Mouse (Mus musculus) lung, embryonic 16.5 days (tissue): ENCODE results near the gene Diexf. TPM values are rescaled to one million over a fixed set of nuclear protein-coding genes. Genes with fewer than 3 reads are reported as not detected.

Experiments used
- ATAC-seq: fragments of 200-750 bp; cut with Nextera tagmentation; 2 replicates; pipeline ENCODE4 v1.8.0; 2017; ENCODE audit warnings: low read depth, mild to moderate bottlenecking, moderate library complexity
- H3K27ac ChIP-seq: fragments of 300-500 bp; sonication (generic); 2 replicates; pipeline ENCODE4 v1.5.1; 2014; ENCODE audit warnings: mild to moderate bottlenecking, control low read depth, low read length
- H3K27me3 ChIP-seq: fragments of 300-500 bp; sonication (generic); 2 replicates; pipeline ENCODE4 v1.6.1; 2014; ENCODE audit warnings: low read depth, low read length, mixed read lengths; ENCODE audit not compliant: control insufficient read depth, insufficient read depth
- H3K36me3 ChIP-seq: fragments of 300-500 bp; sonication (generic); 2 replicates; pipeline ENCODE4 v1.6.1; 2014; ENCODE audit warnings: low read length; ENCODE audit not compliant: control insufficient read depth, insufficient read depth
- H3K4me1 ChIP-seq: fragments of 300-500 bp; sonication (generic); replicated peaks from 2 replicates; pipeline ENCODE4 v1.6.1; 2014; ENCODE audit warnings: low read length, mixed read lengths; ENCODE audit not compliant: control insufficient read depth, insufficient read depth
- H3K4me2 ChIP-seq: fragments of 300-500 bp; sonication (generic); 2 replicates; pipeline ENCODE4 v1.6.1; 2014; ENCODE audit warnings: low read depth, low read length, control low read depth
- H3K4me3 ChIP-seq: fragments of 300-500 bp; sonication (generic); 2 replicates; pipeline ENCODE4 v1.5.1; 2014; ENCODE audit warnings: mild to moderate bottlenecking, low read length, control low read depth
- H3K9ac ChIP-seq: fragments of 300-500 bp; sonication (generic); 2 replicates; pipeline ENCODE4 v1.6.1; 2014; ENCODE audit warnings: low read length, control low read depth
- H3K9me3 ChIP-seq: fragments of 300-500 bp; sonication (generic); 2 replicates; pipeline ENCODE4 v1.6.1; 2016; ENCODE audit warnings: low read length; ENCODE audit not compliant: control insufficient read depth
- WGBS: fragments of 180-500 bp; shearing (Covaris S2); extraction: QIAGEN DNeasy Blood & Tissue Kit; methylation state at CpG from one replicate; pipeline ENCODE4 v1.1.7; 2014; 5-methylcytosine and 5-hydroxymethylcytosine counted together
- polyA plus RNA-seq: library from polyadenylated mRNA; unstranded; fragments of >200 nt; fragmentation: Nextera tagmentation; extraction: Ambion mirVana; gene quantifications from 2 replicates; pipeline ENCODE4 v1.2.1, GENCODE M21; 2015

Diexf gene
- polyA plus RNA-seq, 1 experiment from 2014 or later = 8.8 TPM

- Histone ChIP-seq H3K27me3 (no peaks in the 10 kb centered on the region), H3K27ac (no peak overlapping the region), H3K36me3 (peaks cover 6% of the 10 kb centered on the region), H3K4me2 (peak overlapping the region; percentile 59), H3K4me3 (no peak overlapping the region), H3K4me1 (peaks cover 9% of the 10 kb centered on the region), H3K9ac (no peak overlapping the region), H3K9me3 (no peaks in the 10 kb centered on the region)
- 61% methylated on average over 8 of the region's 8 CpGs for WGBS
- no peak for ATAC-seq
These were observed 767 bp upstream of the Diexf start for GRCm38 (mm10) chr1:193130839-193131238.

- Histone ChIP-seq H3K9me3 (no peaks in the 10 kb centered on the region), H3K4me1 (peaks cover 9% of the 10 kb centered on the region), H3K36me3 (peaks cover 6% of the 10 kb centered on the region), H3K4me2 (peak overlapping the region; percentile 59), H3K27ac (no peak overlapping the region), H3K27me3 (no peaks in the 10 kb centered on the region), H3K9ac (peak overlapping the region; percentile 48), H3K4me3 (peak overlapping the region; percentile 92)
- ATAC-seq = peak; percentile 34; the same call in 1 of the 2 replicates
- WGBS = 24% methylated on average over 11 of the region's 11 CpGs
These were observed 369 bp upstream of the Diexf start for GRCm38 (mm10) chr1:193130456-193130825.

- Histone ChIP-seq H3K4me1 (peaks cover 9% of the 10 kb centered on the region), H3K4me3 (peak overlapping the region; percentile 92), H3K27me3 (no peaks in the 10 kb centered on the region), H3K4me2 (peak overlapping the region; percentile 74), H3K9me3 (no peaks in the 10 kb centered on the region), H3K27ac (no peak overlapping the region), H3K36me3 (peaks cover 6% of the 10 kb centered on the region), H3K9ac (peak overlapping the region; percentile 80)
- no peak for ATAC-seq
- WGBS = 18% methylated on average over 5 of the region's 5 CpGs
These were observed 751 bp downstream of the Diexf start for GRCm38 (mm10) chr1:193129321-193129720.

- Histone ChIP-seq H3K9ac (no peak overlapping the region), H3K36me3 (peaks cover 10% of the 10 kb centered on the region), H3K4me2 (no peak overlapping the region), H3K4me3 (no peak overlapping the region), H3K27me3 (no peaks in the 10 kb centered on the region), H3K27ac (no peak overlapping the region), H3K4me1 (peaks cover 9% of the 10 kb centered on the region), H3K9me3 (no peaks in the 10 kb centered on the region)
- 87% methylated on average over 6 of the region's 6 CpGs for WGBS
- no peak for ATAC-seq
These were observed 2.0 kb downstream of the Diexf start for GRCm38 (mm10) chr1:193128055-193128454.

GRCm38 (mm10) chr1:193125835-193126234 lies 4.2 kb downstream of the Diexf start:
- Histone ChIP-seq H3K4me1 (peaks cover 8% of the 10 kb centered on the region), H3K27ac (no peak overlapping the region), H3K4me2 (no peak overlapping the region), H3K9ac (no peak overlapping the region), H3K27me3 (no peaks in the 10 kb centered on the region), H3K36me3 (peaks cover 24% of the 10 kb centered on the region), H3K9me3 (no peaks in the 10 kb centered on the region), H3K4me3 (no peak overlapping the region)
- WGBS = 67% methylated on average over 4 of the region's 4 CpGs
- no peak for ATAC-seq

GRCm38 (mm10) chr1:193123290-193123689 lies 6.8 kb downstream of the Diexf start:
- 93% methylated on average over 6 of the region's 6 CpGs for WGBS
- Histone ChIP-seq H3K4me2 (no peak overlapping the region), H3K9me3 (no peaks in the 10 kb centered on the region), H3K27ac (no peak overlapping the region), H3K4me1 (no peaks in the 10 kb centered on the region), H3K36me3 (peaks cover 44% of the 10 kb centered on the region), H3K9ac (no peak overlapping the region), H3K4me3 (no peak overlapping the region), H3K27me3 (no peaks in the 10 kb centered on the region)
- no peak for ATAC-seq

- Histone ChIP-seq H3K27me3 (no peaks in the 10 kb centered on the region), H3K4me1 (no peaks in the 10 kb centered on the region), H3K36me3 (peaks cover 48% of the 10 kb centered on the region), H3K9me3 (no peaks in the 10 kb centered on the region), H3K4me3 (no peak overlapping the region), H3K4me2 (no peak overlapping the region), H3K9ac (no peak overlapping the region), H3K27ac (no peak overlapping the region)
- ATAC-seq = no peak
- WGBS = 89% methylated on average over 7 of the region's 7 CpGs
These were observed 7.3 kb downstream of the Diexf start for GRCm38 (mm10) chr1:193122793-193123192.

- ATAC-seq = no peak
- H3K27ac ChIP-seq = no peak overlapping the region
- H3K27me3 ChIP-seq = no peaks in the 10 kb centered on the region
- H3K36me3 ChIP-seq = peaks cover 68% of the 10 kb centered on the region
- 91% methylated on average over 9 of the region's 9 CpGs for WGBS
- no peaks in the 10 kb centered on the region for H3K4me1 ChIP-seq
- no peak overlapping the region for H3K4me2 ChIP-seq
- no peak overlapping the region for H3K9ac ChIP-seq
- no peaks in the 10 kb centered on the region for H3K9me3 ChIP-seq
- H3K4me3 ChIP-seq = no peak overlapping the region
These were observed 18.0 kb downstream of the Diexf start for GRCm38 (mm10) chr1:193112093-193112492.

- Histone ChIP-seq H3K4me3 (no peak overlapping the region), H3K9ac (no peak overlapping the region), H3K36me3 (peaks cover 14% of the 10 kb centered on the region; the same call in 1 of the 2 replicates), H3K4me2 (no peak overlapping the region), H3K4me1 (no peaks in the 10 kb centered on the region), H3K9me3 (no peaks in the 10 kb centered on the region), H3K27me3 (no peaks in the 10 kb centered on the region), H3K27ac (no peak overlapping the region)
- WGBS = 56% methylated on average over 3 of the region's 3 CpGs
- no peak for ATAC-seq
These were observed 27.1 kb downstream of the Diexf start for GRCm38 (mm10) chr1:193102996-193103395.

GRCm38 (mm10) chr1:193102556-193102955 lies 27.5 kb downstream of the Diexf start:
- H3K9me3 ChIP-seq = no peaks in the 10 kb centered on the region
- H3K4me1 ChIP-seq = no peaks in the 10 kb centered on the region
- H3K9ac ChIP-seq = no peak overlapping the region
- ATAC-seq = no peak
- no peak overlapping the region for H3K27ac ChIP-seq
- H3K27me3 ChIP-seq = no peaks in the 10 kb centered on the region
- no peak overlapping the region for H3K4me3 ChIP-seq
- no peak overlapping the region for H3K4me2 ChIP-seq
- peaks cover 12% of the 10 kb centered on the region; the same call in 1 of the 2 replicates for H3K36me3 ChIP-seq
- WGBS = 88% methylated on average over 5 of the region's 5 CpGs
